Mouse (Mus musculus): Measurements from ENCODE around the gene Pcdh11x. TPM values are rescaled to one million over a fixed set of nuclear protein-coding genes. Genes with fewer than 3 reads are reported as not detected.
"Not testable (repeated sequence)": the region's sequence is repeated elsewhere in the genome, so short reads cannot be mapped to it uniquely, and the experiment has no call there.

Pcdh11x gene
- polyA plus RNA-seq (2015; fragmentation: Nextera tagmentation; extraction: Ambion mirVana): 42.2 and 50.2 TPM in 2 replicates

DNA sequence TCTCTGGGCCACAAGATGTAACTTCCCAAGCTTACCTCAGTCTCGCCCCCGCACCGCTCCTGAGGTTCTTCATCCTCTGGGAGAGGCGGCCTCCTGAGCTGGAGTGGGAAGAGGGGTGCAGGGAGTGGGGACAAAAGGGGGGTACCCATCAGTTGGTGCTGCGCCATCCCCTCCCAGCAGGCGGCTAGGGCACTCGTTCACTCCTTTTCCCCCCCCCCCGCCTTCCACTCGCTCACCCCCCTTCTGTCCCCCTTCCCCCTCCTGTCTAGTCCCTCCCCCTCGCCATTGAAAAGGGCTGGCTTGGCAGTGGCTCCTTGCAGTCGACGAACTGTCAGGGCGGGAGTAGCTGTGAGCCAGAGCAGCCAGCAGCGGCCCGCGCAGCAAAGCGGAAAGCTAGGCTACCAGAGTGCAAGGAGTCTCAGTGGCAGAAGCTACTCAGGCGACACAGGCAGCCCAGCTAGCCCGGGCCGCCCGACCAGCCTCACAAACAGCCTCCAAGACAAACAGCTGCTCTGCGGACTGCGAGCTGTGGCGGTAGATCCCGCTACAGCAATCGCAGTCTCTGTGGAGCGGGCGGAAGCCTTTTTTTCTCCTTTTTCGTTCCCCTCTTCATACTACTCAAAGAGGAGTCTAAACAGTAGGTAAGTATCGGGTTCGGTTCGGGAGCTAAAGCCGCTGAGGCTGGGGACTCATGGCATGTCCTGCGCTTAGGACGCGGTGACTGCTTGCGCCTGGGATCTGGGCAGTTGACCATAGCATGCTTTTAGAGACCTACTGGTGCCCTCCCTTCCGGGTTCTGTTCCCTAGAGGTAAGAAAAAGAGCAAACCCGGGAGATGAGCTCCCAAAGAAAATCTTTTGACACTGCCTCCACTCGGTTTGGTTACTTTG, at the start of gene Pcdh11x:
Pcdh11x (plus strand) TSS at position 249 of the 889 bp plus-strand sequence.
- Histone ChIP-seq H3K4me1 (0 out of 2 replicates have a peak, but pooled peaks cover 6% of the 10 kb centered on the region), H3K27ac (replicated peaks) (peak within 1 kb of the TSS; percentile 45), H3K4me3 (replicated peaks) (peak within 1 kb of the TSS; percentile 53), H3K27me3 (replicated peaks) (no peaks in the 10 kb centered on the region), H3K9me3 (replicated peaks) (no peaks in the 10 kb centered on the region), H3K9ac (replicated peaks) (peak within 1 kb of the TSS; percentile 46), H3K4me2 (peak within 1 kb of the TSS; percentile 79), H3K36me3 (no peaks in the 10 kb centered on the region)
- ATAC-seq (ENCODE audit: low FRiP score): peak; percentile 80
- 9% methylated on average over 35 of the region's 40 CpGs for WGBS

DNA sequence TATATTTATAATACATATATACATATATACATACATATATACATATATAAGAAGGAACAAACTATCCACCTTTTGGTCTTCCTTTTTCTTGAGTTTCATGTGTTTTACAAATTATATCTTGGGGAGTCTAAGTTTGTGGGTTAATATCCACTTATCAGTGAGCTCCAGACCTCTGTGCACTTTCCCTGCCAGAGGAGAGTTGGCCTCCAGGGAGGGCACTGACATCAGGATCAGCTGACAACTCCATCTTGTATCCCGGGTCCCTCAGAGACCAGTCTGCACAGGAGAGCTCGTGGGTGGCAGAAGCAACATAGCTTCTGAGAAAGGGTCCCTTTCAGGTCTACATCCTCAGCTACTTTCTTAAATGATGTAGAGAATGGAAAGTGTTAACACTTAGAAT, 30.0 kb upstream of the Pcdh11x start:
- no peak for ATAC-seq (ENCODE audit: low FRiP score)
- Histone ChIP-seq H3K27ac (replicated peaks) (no peak overlapping the region), H3K9me3 (replicated peaks) (no peaks in the 10 kb centered on the region), H3K4me3 (replicated peaks) (no peak overlapping the region), H3K9ac (replicated peaks) (no peak overlapping the region), H3K27me3 (replicated peaks) (no peaks in the 10 kb centered on the region), H3K36me3 (no peaks in the 10 kb centered on the region), H3K4me1 (no peaks in the 10 kb centered on the region), H3K4me2 (no peak overlapping the region)
- 68% methylated on average over 2 of the region's 2 CpGs for WGBS

DNA sequence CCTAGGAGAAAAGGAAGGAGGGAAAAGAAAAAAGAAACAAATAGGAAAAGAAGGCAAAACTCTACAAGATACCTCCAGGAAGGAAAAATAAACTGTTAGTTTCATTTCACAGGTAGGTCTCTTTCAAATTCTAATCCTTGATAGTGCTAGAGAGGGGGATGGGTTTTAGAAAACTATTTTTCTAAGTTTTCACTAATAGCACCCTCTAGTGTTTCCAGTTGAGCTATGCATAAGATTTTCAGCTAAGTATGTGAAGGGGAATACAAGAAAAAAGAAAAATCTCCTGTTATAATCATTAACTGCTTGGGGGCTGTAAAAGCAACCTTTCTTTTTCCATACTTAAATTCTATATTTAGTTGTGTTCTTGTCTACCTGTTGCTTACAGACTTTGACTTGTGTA, 4.5 kb upstream of the Pcdh11x start:
- Histone ChIP-seq H3K27me3 (replicated peaks) (no peaks in the 10 kb centered on the region), H3K9ac (replicated peaks) (no peak overlapping the region), H3K4me1 (no peaks in the 10 kb centered on the region), H3K36me3 (no peaks in the 10 kb centered on the region), H3K4me2 (no peak overlapping the region), H3K27ac (replicated peaks) (no peak overlapping the region), H3K9me3 (replicated peaks) (no peaks in the 10 kb centered on the region), H3K4me3 (replicated peaks) (no peak overlapping the region)
- no peak for ATAC-seq (ENCODE audit: low FRiP score)

DNA sequence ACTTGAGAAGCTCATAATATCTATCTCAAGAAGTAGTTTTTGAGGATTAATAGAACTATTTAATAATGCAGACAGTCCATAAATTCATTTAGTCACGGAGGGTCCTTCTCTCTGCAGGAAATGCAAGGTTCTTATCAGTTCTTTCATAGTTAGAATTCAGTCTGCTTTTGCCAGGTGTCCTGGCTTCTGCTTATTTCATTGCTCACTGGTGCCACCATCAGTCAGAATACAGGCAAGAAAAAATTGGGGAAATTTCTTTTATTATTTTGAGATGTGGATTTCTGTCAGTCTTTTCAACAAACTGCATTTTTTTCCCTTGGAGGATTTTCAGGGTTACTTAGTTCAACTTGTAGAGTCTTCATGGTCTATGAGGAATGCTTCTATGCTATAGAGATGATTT, 2.6 kb upstream of the Pcdh11x start:
- ATAC-seq (ENCODE audit: low FRiP score): no peak
- Histone ChIP-seq H3K4me2 (no peak overlapping the region), H3K9me3 (replicated peaks) (no peaks in the 10 kb centered on the region), H3K4me1 (0 out of 2 replicates have a peak, but pooled peaks cover 3% of the 10 kb centered on the region), H3K36me3 (no peaks in the 10 kb centered on the region), H3K27me3 (replicated peaks) (no peaks in the 10 kb centered on the region), H3K9ac (replicated peaks) (no peak overlapping the region), H3K4me3 (replicated peaks) (no peak overlapping the region), H3K27ac (replicated peaks) (no peak overlapping the region)
- WGBS: 10% methylated on average over 1 of the region's 1 CpGs

DNA sequence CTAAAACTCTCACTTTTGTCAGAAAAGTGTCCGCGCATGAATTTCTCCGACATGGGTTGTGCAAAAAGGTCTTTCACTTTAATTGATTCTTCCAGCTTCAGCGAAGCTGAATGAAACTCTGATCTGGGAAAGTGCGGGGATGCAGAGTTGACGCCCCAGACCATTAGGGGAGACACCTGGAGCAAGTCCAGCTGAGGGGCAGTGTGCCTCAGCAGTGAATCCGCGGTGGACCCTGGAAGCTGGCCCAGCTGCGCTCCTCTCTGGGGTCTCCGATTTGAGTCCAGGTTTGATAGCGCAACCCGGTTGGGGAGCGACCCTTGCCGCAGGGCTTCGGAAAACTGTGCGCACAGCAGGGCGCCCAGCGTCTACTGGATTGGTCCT, 831 bp downstream of the Pcdh11x start:
- Histone ChIP-seq H3K27me3 (replicated peaks) (no peaks in the 10 kb centered on the region), H3K4me2 (peak overlapping the region; percentile 79), H3K9me3 (replicated peaks) (no peaks in the 10 kb centered on the region), H3K4me3 (replicated peaks) (peak overlapping the region; percentile 53), H3K27ac (replicated peaks) (no peak overlapping the region), H3K36me3 (no peaks in the 10 kb centered on the region), H3K4me1 (0 out of 2 replicates have a peak, but pooled peaks cover 6% of the 10 kb centered on the region), H3K9ac (replicated peaks) (peak overlapping the region; percentile 46)
- WGBS: 17% methylated on average over 18 of the region's 18 CpGs
- no peak for ATAC-seq (ENCODE audit: low FRiP score)

DNA sequence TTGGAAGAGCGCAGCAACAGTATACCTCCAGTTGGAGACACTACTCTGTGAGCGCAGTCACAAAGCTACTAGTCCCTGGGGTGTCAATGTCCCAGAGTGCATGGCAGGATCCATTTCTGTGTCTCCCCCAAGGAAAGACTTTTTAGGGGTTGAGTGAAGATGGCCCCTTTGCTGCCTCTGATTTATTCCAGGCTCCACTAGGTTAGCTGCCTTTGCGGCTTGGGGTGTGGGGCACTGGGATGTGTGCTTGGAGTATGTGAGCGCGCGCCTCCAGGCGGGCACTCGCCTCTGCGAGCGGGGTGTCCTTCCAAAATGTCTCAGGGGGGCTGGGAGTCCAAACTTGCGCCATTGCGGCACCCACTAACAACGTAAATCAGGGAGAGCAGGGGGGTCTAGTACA, 1.6 kb downstream of the Pcdh11x start:
- Histone ChIP-seq H3K4me2 (peak overlapping the region; percentile 79), H3K4me1 (0 out of 2 replicates have a peak, but pooled peaks cover 6% of the 10 kb centered on the region), H3K36me3 (no peaks in the 10 kb centered on the region), H3K9ac (replicated peaks) (peak overlapping the region; percentile 30), H3K27me3 (replicated peaks) (no peaks in the 10 kb centered on the region), H3K27ac (replicated peaks) (no peak overlapping the region), H3K4me3 (replicated peaks) (peak overlapping the region; percentile 53), H3K9me3 (replicated peaks) (no peaks in the 10 kb centered on the region)
- ATAC-seq (ENCODE audit: low FRiP score): no peak
- WGBS: 13% methylated on average over 13 of the region's 13 CpGs

DNA sequence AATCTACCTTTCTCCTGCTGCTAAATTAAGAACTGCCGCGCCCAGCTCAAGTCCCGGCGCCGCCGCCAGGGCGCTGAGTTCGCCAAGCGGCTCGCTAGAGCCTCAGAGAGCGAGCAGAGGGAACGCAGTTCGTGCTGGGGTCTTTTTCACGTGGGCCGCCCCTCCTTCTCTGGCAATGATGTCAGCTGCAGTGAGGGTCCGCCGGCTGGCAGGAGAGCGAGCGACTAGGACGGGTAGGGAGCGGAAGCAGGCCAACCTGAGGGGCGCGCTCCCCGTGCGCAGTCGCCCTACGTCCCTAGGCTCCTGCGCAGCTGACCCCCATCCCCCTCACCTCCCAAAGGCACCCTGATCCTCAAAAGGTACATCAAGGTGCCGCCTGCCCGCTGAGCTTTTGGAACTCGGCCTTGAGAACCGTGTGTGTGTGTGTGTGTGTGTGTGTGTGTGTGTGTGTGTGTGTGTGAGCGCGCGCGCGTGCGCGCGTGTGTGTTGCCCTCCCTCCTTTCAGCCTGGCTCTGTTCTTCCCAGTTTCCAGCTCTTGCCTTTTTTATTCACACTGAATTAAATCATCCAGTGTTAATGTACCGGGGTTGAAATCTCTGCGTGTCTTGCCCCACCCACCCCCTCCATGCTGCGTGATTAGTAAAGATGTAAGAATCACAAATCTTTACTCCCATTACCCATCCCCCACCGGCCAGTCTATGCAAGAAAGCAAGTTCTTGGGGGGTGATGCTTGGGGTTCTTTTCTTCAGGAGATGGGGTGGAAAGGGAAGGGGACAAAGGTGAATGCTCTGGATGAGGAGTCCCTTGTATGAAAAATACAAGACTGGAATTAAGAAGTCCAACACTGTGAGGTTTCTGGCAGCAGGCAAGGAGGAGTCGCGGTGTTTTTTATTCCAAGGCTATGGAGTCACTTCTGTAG, 3.0 kb downstream of the Pcdh11x start:
- peak overlapping the region; percentile 45 for H3K9ac ChIP-seq (replicated peaks)
- no peaks in the 10 kb centered on the region for H3K27me3 ChIP-seq (replicated peaks)
- peak overlapping the region; percentile 79 for H3K4me2 ChIP-seq
- 0 out of 2 replicates have a peak, but pooled peaks cover 6% of the 10 kb centered on the region for H3K4me1 ChIP-seq
- no peaks in the 10 kb centered on the region for H3K9me3 ChIP-seq (replicated peaks)
- no peaks in the 10 kb centered on the region for H3K36me3 ChIP-seq
- 5% methylated on average over 31 of the region's 46 CpGs for WGBS
- peak; percentile 77 for ATAC-seq (ENCODE audit: low FRiP score)
- H3K4me3 ChIP-seq (replicated peaks): peak overlapping the region; percentile 53
- H3K27ac ChIP-seq (replicated peaks): peak overlapping the region; percentile 75

DNA sequence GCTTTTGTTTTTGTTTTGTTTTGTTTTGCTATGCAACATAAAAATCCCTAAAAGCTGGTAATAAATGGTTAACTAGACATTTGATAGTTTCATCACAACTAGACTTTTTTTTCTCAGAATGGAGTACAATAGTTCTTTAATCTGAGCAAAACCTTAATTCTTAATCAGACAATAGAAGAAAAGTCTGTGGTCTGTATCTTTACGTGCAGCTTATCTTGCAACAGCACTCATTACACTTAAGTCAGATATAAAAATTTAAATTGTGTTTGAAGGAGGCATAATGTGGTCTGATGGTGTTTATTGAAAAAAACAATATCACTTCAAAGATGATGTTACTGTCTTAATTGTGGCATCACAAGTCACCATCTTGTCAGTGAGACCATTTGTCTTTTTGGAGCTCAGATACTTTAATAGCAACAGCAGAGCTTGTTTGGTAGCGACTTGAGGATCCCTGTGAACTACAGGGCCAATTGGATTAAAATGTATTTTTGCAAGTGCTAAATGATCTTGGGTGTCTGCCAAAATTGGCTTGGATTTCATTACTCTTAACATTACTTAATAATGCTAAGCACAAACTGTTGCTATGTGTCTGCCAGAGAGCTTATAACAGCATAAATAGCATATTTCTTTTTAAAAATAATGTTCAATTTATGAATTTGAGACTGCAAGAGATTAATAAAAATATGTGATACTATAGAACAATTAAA, 11.6 kb downstream of the Pcdh11x start:
- H3K4me3 ChIP-seq (replicated peaks): no peak overlapping the region
- no peaks in the 10 kb centered on the region for H3K36me3 ChIP-seq
- H3K27me3 ChIP-seq (replicated peaks): no peaks in the 10 kb centered on the region
- no peaks in the 10 kb centered on the region for H3K4me1 ChIP-seq
- no peak for ATAC-seq (ENCODE audit: low FRiP score)
- no peak overlapping the region for H3K4me2 ChIP-seq
- no peaks in the 10 kb centered on the region for H3K9me3 ChIP-seq (replicated peaks)
- H3K27ac ChIP-seq (replicated peaks): no peak overlapping the region
- WGBS: 60% methylated on average over 2 of the region's 2 CpGs
- no peak overlapping the region for H3K9ac ChIP-seq (replicated peaks)

DNA sequence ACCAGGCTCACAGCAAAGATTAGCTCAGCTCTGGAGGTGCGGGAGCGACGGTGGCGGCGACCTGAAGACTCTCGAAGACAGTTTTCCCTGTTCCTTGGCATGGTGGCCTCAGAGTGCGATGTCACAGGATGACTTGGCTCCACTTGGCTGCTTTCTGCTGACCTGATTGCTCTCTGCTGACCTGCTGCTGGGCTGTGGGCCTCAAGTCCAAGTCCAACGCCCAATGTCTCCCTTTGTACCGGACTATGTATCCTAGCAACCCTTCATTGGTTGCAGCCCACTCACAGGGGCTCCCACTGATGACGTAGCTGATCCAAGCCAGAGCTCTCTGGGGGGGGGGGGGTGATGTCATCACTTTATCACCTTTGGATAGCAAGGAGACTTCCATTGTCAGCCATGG, 22.9 kb downstream of the Pcdh11x start, which contains the start of gene H2afb3:
H2afb3 (minus strand) TSS at position 101 of the 400 bp plus-strand sequence.
- 90% methylated on average over 9 of the region's 10 CpGs for WGBS
- not testable (repeated sequence) for H3K4me2 ChIP-seq; H3K36me3 ChIP-seq; ATAC-seq (ENCODE audit: low FRiP score); H3K27ac ChIP-seq (replicated peaks); H3K4me3 ChIP-seq (replicated peaks); H3K9me3 ChIP-seq (replicated peaks); H3K27me3 ChIP-seq (replicated peaks); H3K4me1 ChIP-seq; H3K9ac ChIP-seq (replicated peaks)

DNA sequence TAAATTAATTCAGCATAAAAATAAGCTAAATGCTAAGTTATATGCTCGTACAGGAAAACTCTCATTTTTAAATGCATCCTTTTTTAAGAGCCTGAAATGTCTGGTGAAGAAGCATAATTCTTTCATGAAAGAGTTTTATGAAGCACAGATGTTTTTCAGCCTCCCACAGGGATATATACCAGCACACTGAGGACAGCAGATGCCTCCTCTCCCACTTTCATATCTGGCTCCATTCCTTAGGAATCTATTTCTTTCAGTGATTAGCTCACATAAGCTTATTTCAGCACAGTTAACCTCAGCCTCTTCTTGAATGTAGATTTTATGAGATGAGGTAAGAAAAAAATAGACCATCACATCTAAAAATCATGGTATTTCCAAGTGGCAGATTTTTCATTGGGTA, 176.2 kb downstream of the Pcdh11x start:
- H3K27me3 ChIP-seq (replicated peaks): no peaks in the 10 kb centered on the region
- ATAC-seq (ENCODE audit: low FRiP score): no peak
- H3K27ac ChIP-seq (replicated peaks): no peak overlapping the region
- no peak overlapping the region for H3K9ac ChIP-seq (replicated peaks)
- H3K4me1 ChIP-seq: no peaks in the 10 kb centered on the region
- H3K4me3 ChIP-seq (replicated peaks): no peak overlapping the region
- no peak overlapping the region for H3K4me2 ChIP-seq
- no peaks in the 10 kb centered on the region for H3K9me3 ChIP-seq (replicated peaks)
- no peaks in the 10 kb centered on the region for H3K36me3 ChIP-seq
- 60% methylated on average over 1 of the region's 1 CpGs for WGBS

DNA sequence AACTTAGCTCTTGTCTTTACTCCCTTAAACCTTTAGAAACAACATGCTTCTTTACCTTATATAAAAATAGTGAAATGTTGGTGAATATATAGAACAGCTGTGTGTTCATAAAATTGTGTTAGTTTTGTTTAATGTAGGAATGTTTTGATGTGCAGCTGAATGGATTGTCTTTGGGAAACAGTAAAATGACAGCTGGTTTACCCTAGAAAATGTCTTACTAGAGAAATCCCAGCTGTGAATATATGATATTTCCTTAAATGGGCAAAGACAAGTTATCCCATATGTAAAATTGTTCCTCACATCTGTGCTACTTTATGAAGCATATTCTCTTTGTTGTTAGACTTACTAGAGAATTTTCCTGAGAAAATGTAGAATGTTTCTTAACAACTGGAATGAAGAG, 196.4 kb downstream of the Pcdh11x start:
- Histone ChIP-seq H3K4me2 (no peak overlapping the region), H3K4me1 (no peaks in the 10 kb centered on the region), H3K36me3 (no peaks in the 10 kb centered on the region), H3K4me3 (replicated peaks) (no peak overlapping the region), H3K9me3 (replicated peaks) (no peaks in the 10 kb centered on the region), H3K9ac (replicated peaks) (no peak overlapping the region), H3K27ac (replicated peaks) (no peak overlapping the region), H3K27me3 (replicated peaks) (no peaks in the 10 kb centered on the region)
- no peak for ATAC-seq (ENCODE audit: low FRiP score)

Measured in neural tube, embryonic 15.5 days (tissue).